In the genomic region with DNA sequence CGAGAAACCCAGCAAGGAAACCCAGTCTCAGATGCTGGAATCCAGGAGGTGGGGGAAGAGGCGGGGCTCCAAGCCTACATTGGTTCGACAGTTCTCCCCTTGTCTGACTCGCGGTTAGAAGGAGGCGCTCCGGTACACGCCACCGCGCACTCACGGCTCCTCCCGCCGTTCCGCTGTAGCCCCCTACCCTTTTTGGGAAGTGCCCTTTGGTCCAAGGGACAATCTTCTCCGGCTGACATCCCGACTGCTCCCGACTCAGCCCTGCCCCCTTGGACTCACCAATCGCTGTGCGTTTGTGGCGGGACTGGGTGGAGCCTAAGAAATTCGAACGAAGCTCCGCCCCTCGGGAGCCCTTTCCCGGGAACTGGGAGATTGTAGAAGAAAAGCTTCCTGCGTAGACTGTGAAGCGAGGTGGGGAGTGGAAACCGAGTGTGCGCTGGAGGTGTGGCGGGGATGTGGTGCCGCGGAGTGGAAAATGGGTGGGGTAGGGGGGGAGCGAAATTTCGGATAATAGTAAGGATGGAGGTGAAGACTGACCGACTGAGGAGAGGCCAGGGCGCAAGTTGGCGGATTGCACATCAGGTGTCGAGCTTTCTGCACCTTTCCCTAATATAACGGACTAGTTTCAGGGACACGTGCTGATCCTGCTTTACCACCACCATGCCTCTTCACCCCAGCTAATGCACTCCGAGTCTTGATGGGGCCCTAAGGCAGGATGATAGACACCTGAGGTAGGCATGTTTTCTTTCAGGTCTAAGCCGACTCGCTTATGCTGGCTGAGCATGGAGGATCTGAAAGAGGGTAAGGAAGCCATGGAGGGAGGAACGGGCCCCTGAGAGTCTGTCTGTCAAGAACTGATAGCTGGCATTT, we compare ENCODE assay signal across 8 mouse cellular contexts. TPM values are rescaled to one million over a fixed set of nuclear protein-coding genes. Genes with fewer than 3 reads are reported as not detected.
DNase-seq lines count a peak whose midpoint lies in the region; ATAC-seq lines count a peak whose summit lies in the region.

A gene (plus strand): TSS at position 355 of the 870 bp plus-strand sequence.

- no peaks in the 10 kb centered on the region for H3K9me3 ChIP-seq in embryonic facial prominence, embryonic 12.5 days
- H3K9me3 ChIP-seq in limb, embryonic 13.5 days, result no peaks in the 10 kb centered on the region
- no peaks in the 10 kb centered on the region for H3K9me3 ChIP-seq in midbrain, embryonic 15.5 days

- under 1% methylated on average over 44 of the region's 44 CpGs for WGBS in embryonic facial prominence, embryonic 12.5 days
- under 1% methylated on average over 44 of the region's 44 CpGs for WGBS in limb, embryonic 13.5 days
- WGBS in midbrain, embryonic 15.5 days, result 1% methylated on average over 44 of the region's 44 CpGs

- H3K27me3 ChIP-seq in embryonic facial prominence, embryonic 12.5 days, result no peaks in the 10 kb centered on the region
- no peaks in the 10 kb centered on the region for H3K27me3 ChIP-seq in limb, embryonic 13.5 days
- H3K27me3 ChIP-seq in midbrain, embryonic 15.5 days (replicated peaks), result no peaks in the 10 kb centered on the region

- H3K4me1 ChIP-seq in embryonic facial prominence, embryonic 12.5 days, result peaks cover 32% of the 10 kb centered on the region
- peaks cover 43% of the 10 kb centered on the region for H3K4me1 ChIP-seq in limb, embryonic 13.5 days
- peaks cover 19% of the 10 kb centered on the region for H3K4me1 ChIP-seq in midbrain, embryonic 15.5 days

- DNase-seq in A20 (ENCODE audit: low read depth, low spot score), result peak; percentile 74
- DNase-seq in adrenal gland, postnatal 36 days, result peak; percentile 92 to 94
- DNase-seq in heart, adult 18-20 months, result peak; percentile 93 to 95
- peak; percentile 92 for DNase-seq in kidney, adult 18-20 months
- DNase-seq in spleen, adult 18-20 months, result peak; percentile 60 to 73

- peak; percentile 79 for ATAC-seq in embryonic facial prominence, embryonic 12.5 days (ENCODE audit: insufficient number of reproducible peaks, insufficient read depth, low FRiP score, low TSS enrichment)
- peak; percentile 94 for ATAC-seq in limb, embryonic 13.5 days (ENCODE audit: low FRiP score, low read depth)
- peak; percentile 93 for ATAC-seq in midbrain, embryonic 15.5 days (replicated peaks)

- peak within 1 kb of the TSS; percentile 92 for H3K27ac ChIP-seq in embryonic facial prominence, embryonic 12.5 days
- H3K27ac ChIP-seq in limb, embryonic 13.5 days, result peak within 1 kb of the TSS; percentile 11; the same call in 1 of the 2 replicates
- H3K27ac ChIP-seq in midbrain, embryonic 15.5 days, result peak within 1 kb of the TSS; percentile 65; the same call in 1 of the 2 replicates

- peak within 1 kb of the TSS; percentile 58 for H3K4me2 ChIP-seq in embryonic facial prominence, embryonic 12.5 days (replicated peaks)
- H3K4me2 ChIP-seq in limb, embryonic 13.5 days (replicated peaks), result peak within 1 kb of the TSS; percentile 77
- H3K4me2 ChIP-seq in midbrain, embryonic 15.5 days, result peak within 1 kb of the TSS; percentile 63

- peak within 1 kb of the TSS; percentile 51 for H3K4me3 ChIP-seq in embryonic facial prominence, embryonic 12.5 days
- H3K4me3 ChIP-seq in limb, embryonic 13.5 days, result peak within 1 kb of the TSS; percentile 55
- H3K4me3 ChIP-seq in midbrain, embryonic 15.5 days, result peak within 1 kb of the TSS; percentile 83

- peak within 1 kb of the TSS; percentile 46 for H3K9ac ChIP-seq in embryonic facial prominence, embryonic 12.5 days
- H3K9ac ChIP-seq in limb, embryonic 13.5 days, result peak within 1 kb of the TSS; percentile 62
- H3K9ac ChIP-seq in midbrain, embryonic 15.5 days, result peak within 1 kb of the TSS; percentile 50

- peaks cover 20% of the 10 kb centered on the region for H3K36me3 ChIP-seq in embryonic facial prominence, embryonic 12.5 days
- peaks cover 26% of the 10 kb centered on the region for H3K36me3 ChIP-seq in limb, embryonic 13.5 days
- H3K36me3 ChIP-seq in midbrain, embryonic 15.5 days (replicated peaks), result no peaks in the 10 kb centered on the region

RNA-seq across cellular contexts. Expression of the gene that starts here (rescaled TPM):
- 1 to 10 TPM; 1.0 to 1.6 TPM for total RNA-seq in adrenal gland, postnatal 36 days (2021)
- 73.4 and 78.1 TPM in 2 replicates for polyA plus RNA-seq in embryonic facial prominence, embryonic 12.5 days (2016; fragmentation: Nextera tagmentation; extraction: Ambion mirVana)
- under 1 TPM in 1 of 2 experiments, not detected in 1; 0.33 TPM for total RNA-seq in heart, adult 18-20 months (2021)
- 62.7 and 63.1 TPM in 2 replicates for polyA plus RNA-seq in limb, embryonic 13.5 days (2015; fragmentation: Nextera tagmentation; extraction: Ambion mirVana)
- polyA plus RNA-seq in midbrain, embryonic 15.5 days (2015; fragmentation: Nextera tagmentation; extraction: Ambion mirVana), result 7.7 and 8.8 TPM in 2 replicates

Comparison
In these comparisons a context has a peak if more than half of its experiments do, and no peak if none do; other contexts are left out.
1. Peak in every context shown above with its lines: DNase-seq, ATAC-seq, H3K4me3 ChIP-seq and H3K27ac ChIP-seq.
2. Peak in DNase-seq in heart, adult 18-20 months; RNA of the gene not detected or under 1 TPM.
3. H3K27ac ChIP-seq: peak in every context shown above with its lines; median percentile 92 in embryonic facial prominence, embryonic 12.5 days; 65 in midbrain, embryonic 15.5 days; 11 in limb, embryonic 13.5 days.